Mouse (Mus musculus) CD4-positive naive resting alpha-beta T cell, adult 57 days (primary cell): Measurements from ENCODE around the gene Sec61g. TPM values are rescaled to one million over a fixed set of nuclear protein-coding genes. Genes with fewer than 3 reads are reported as not detected.

Experiments
- total RNA-seq: library from RNA; stranded (reverse); gene quantifications from one replicate; pipeline ENCODE4 v1.2.4, GENCODE M21; 2023

Sec61g gene
- total RNA-seq = 15.4 TPM

DNA sequence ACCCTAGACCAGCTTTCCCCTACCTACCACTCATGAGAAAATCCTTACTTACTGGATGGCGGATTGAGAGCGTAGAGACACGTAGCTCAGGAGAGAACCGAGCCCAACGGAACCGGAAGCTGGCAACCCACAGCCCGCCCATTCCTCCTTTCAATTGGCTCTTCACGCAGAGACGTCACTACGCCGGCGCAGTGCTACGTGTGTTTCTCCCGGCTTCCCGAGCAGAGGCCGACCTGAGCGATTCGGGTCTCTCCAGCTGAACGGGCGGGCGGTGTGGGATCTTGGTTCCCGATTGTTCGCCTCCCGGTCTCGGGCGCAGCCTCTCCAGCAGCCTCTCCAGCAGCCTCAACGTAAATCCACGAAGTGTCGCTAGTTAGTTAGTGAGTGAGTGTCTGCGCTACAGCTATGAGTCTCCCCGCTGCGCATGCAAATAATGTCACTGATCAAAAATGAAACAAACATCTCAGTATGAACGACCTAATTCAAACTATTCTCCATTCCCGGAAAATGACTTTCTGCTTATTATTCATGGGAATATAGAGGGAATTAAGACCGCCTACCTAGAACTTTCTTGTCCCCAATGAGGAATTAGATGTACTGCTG lies at the start of gene Sec61g:
Sec61g (minus strand) TSS at position 433 of the 603 bp plus-strand sequence.

Other genes with a start within 250 kb of the Sec61g start
- 0.41 TPM for gene Egfr, start 243.7 kb upstream of the Sec61g start, total RNA-seq